Mouse (Mus musculus) heart, adult 2 months (tissue): Measurements from ENCODE around the gene Ppp1r12c. TPM values are rescaled to one million over a fixed set of nuclear protein-coding genes. Genes with fewer than 3 reads are reported as not detected.
"Not testable (repeated sequence)": the region's sequence is repeated elsewhere in the genome, so short reads cannot be mapped to it uniquely, and the experiment has no call there.

Experiments
- DNase-seq, 2 experiments: peaks; one replicate each; pipeline ENCODE4 v3.0.0; 2021
- H3K27ac ChIP-seq: fragments of 200-600 bp; 2 replicates; pipeline ENCODE4 v1.8.1; 2022
- H3K27me3 ChIP-seq: fragments of 200-500 bp; 2 replicates; pipeline ENCODE4 v1.6.1; 2012; ENCODE audit warnings: mild to moderate bottlenecking, low read length, inconsistent platforms, mixed read lengths; ENCODE audit not compliant: control insufficient read depth, insufficient read depth
- H3K36me3 ChIP-seq: fragments of 200-500 bp; 2 replicates; pipeline ENCODE4 v1.6.1; 2012; ENCODE audit warnings: low read length, inconsistent platforms; ENCODE audit not compliant: control insufficient read depth, insufficient read depth
- H3K4me1 ChIP-seq: fragments of 200-500 bp; 2 replicates; pipeline ENCODE4 v1.6.1; 2011; ENCODE audit warnings: low read length; ENCODE audit not compliant: control insufficient read depth, insufficient read depth
- H3K4me3 ChIP-seq: fragments of 200-600 bp; 2 replicates; pipeline ENCODE4 v1.8.1; 2022
- H3K79me2 ChIP-seq: fragments of 200-500 bp; replicated peaks from 2 replicates; pipeline ENCODE4 v1.6.1; 2012; ENCODE audit warnings: mild to moderate bottlenecking, inconsistent platforms, low read length, moderate library complexity, mixed read lengths; ENCODE audit not compliant: control insufficient read depth, insufficient read depth
- H3K9ac ChIP-seq: fragments of 200-500 bp; 2 replicates; pipeline ENCODE4 v1.6.1; 2012; ENCODE audit warnings: low read depth, mild to moderate bottlenecking, control low read depth, inconsistent platforms, low read length, mixed read lengths
- CTCF ChIP-seq: fragments of 200-600 bp; IDR thresholded peaks from 2 replicates; pipeline ENCODE4 v1.8.1; 2022; ENCODE audit warnings: antibody characterized with exemption, mild to moderate bottlenecking, moderate library complexity
- EP300 ChIP-seq: fragments of 200-500 bp; IDR thresholded peaks from 2 replicates; pipeline ENCODE4 v1.6.1; 2011; ENCODE audit warnings: low read depth, low read length, control low read depth; ENCODE audit not compliant: insufficient read depth
- POLR2A ChIP-seq: fragments of 200-500 bp; IDR thresholded peaks from 2 replicates; pipeline ENCODE4 v1.6.1; 2011; ENCODE audit warnings: mild to moderate bottlenecking, low read depth, low read length, control low read depth; ENCODE audit not compliant: insufficient read depth
- WGBS: fragments of 180-500 bp; shearing (Covaris S2); methylation state at CpG from one replicate; pipeline ENCODE4 v1.1.7; 2018; 5-methylcytosine and 5-hydroxymethylcytosine counted together
- intact Hi-C: fragments of 180-260 bp; cut with DNase I; formaldehyde crosslinking; loops from one replicate; pipeline ENCODE4 v1.15.1; 2025
- polyA plus RNA-seq: library from polyadenylated mRNA; depleted of rRNA; stranded (reverse); fragments of >200 nt; gene quantifications from 2 replicates; pipeline ENCODE4 v1.2.3, GENCODE M21; 2012
- total RNA-seq, 2 experiments: library from RNA; stranded (reverse); gene quantifications; 2 replicates each; pipeline ENCODE4 v1.2.3; 2021

Gene Ppp1r12c
- total and polyA plus RNA-seq, 3 experiments = 47.0 to 67.1 (median 62.4) TPM

DNA sequence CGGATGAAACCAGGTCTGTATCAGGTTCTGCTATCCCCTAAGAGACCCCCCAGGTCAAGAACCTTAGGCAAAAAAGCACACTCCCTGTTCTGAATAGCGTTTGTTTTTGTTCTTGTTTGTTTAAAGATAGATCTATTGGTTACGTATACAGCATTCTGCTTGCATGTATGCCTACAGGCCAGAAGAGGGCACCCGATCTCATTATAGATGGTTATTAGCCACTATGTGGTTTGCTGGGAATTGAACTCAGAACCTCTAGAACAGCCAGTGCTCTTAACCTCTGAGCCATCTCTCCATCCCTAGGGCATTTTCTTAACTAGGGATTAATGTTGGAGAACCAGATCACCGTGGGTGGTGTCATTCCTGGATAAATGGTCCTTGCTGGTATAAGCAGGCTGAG is 39.9 kb upstream of the Ppp1r12c start:
- Histone ChIP-seq H3K36me3 (no peaks in the 10 kb centered on the region), H3K4me1 (no peaks in the 10 kb centered on the region), H3K79me2 (no peaks in the 10 kb centered on the region), H3K4me3 (no peak overlapping the region), H3K27me3 (no peaks in the 10 kb centered on the region), H3K9ac (no peak overlapping the region), H3K27ac (no peak overlapping the region)
- intact Hi-C loops = no loop called here
- no peak for TF ChIP-seq POLR2A
- peak; percentile 19 for TF ChIP-seq CTCF
- no peak for DNase-seq
- 61% methylated on average over 5 of the region's 5 CpGs for WGBS

DNA sequence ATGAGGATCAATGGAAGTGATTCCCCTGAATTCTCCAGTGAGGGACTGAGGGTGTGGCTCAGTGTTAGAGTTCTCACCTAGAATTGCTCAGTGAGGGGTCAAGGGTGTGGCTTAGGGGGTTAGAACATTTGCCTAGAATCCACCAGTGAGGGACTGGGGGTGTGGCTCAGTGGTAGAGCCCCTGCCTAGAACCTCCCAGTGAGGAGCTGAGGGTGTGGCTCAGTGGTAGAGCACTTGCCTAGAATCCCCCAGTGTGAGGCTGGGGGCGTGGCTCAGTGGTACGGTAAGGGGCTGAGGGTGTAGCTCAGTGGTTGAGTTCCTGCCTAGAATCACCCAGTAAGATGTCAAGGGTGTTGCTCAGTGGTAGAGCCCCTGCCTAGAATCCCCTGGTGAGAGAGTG is 37.5 kb upstream of the Ppp1r12c start:
- Histone ChIP-seq H3K4me3 (no peak overlapping the region), H3K79me2 (no peaks in the 10 kb centered on the region), H3K4me1 (no peaks in the 10 kb centered on the region), H3K27ac (no peak overlapping the region), H3K9ac (no peak overlapping the region), H3K36me3 (no peaks in the 10 kb centered on the region), H3K27me3 (no peaks in the 10 kb centered on the region)
- no peak for TF ChIP-seq EP300
- no peak for TF ChIP-seq POLR2A
- no peak for TF ChIP-seq CTCF
- intact Hi-C loops = no loop called here
- WGBS = 54% methylated on average over 2 of the region's 2 CpGs
- no peak for DNase-seq

DNA sequence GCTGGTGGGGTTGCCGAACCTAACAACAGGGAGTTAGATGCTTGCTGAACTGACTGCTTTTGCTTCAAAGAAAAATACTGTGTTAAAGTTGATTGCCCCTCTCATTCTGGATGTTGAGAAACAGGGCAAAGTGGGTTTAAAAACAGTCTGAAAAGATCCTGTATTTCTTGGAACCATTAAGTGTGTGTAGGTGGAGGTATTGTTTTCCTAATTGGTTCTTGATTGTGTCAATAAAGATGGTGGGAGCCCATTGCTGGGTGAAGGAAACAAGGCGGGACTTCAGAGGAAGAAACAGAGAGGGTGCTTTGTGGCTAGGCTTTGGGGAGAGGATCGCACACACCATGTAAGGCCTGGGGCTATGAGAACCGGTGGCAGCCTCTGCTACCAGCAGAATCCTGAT is 35.7 kb upstream of the Ppp1r12c start:
- no peaks in the 10 kb centered on the region for H3K79me2 ChIP-seq
- no peak overlapping the region for H3K27ac ChIP-seq
- no peaks in the 10 kb centered on the region for H3K4me1 ChIP-seq
- intact Hi-C loops = no loop called here
- no peak for TF ChIP-seq POLR2A
- TF ChIP-seq CTCF = no peak
- TF ChIP-seq EP300 = no peak
- H3K27me3 ChIP-seq = no peaks in the 10 kb centered on the region
- no peaks in the 10 kb centered on the region for H3K36me3 ChIP-seq
- 52% methylated on average over 4 of the region's 4 CpGs for WGBS
- H3K9ac ChIP-seq = no peak overlapping the region
- no peak for DNase-seq
- H3K4me3 ChIP-seq = no peak overlapping the region

DNA sequence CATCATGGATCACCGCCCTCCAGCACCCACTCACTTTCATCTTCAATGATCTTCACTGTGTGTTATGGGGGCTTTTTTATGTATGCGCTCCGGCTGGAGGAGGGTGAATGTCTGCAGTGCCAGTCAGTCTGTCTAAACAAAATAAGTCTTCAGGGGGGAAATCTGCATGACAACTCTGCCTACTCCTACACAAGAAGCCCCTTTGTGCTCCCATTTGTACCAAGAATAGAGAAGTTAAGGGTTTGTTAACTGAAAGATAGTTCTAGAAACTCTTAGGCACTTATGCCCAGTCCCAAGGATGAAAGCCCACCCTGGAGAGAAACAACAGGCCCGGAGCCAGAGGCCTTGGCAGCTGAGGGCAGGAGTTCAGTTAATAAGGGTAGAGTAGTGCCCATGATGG is 34.9 kb upstream of the Ppp1r12c start:
- H3K4me3 ChIP-seq = no peak overlapping the region
- no peak overlapping the region for H3K9ac ChIP-seq
- TF ChIP-seq EP300 = no peak
- TF ChIP-seq POLR2A = no peak
- no peak for TF ChIP-seq CTCF
- no peaks in the 10 kb centered on the region for H3K79me2 ChIP-seq
- no peaks in the 10 kb centered on the region for H3K4me1 ChIP-seq
- no peak for DNase-seq
- H3K36me3 ChIP-seq = no peaks in the 10 kb centered on the region
- no peaks in the 10 kb centered on the region for H3K27me3 ChIP-seq
- intact Hi-C loops = no loop called here
- 88% methylated on average over 4 of the region's 4 CpGs for WGBS
- H3K27ac ChIP-seq = no peak overlapping the region

DNA sequence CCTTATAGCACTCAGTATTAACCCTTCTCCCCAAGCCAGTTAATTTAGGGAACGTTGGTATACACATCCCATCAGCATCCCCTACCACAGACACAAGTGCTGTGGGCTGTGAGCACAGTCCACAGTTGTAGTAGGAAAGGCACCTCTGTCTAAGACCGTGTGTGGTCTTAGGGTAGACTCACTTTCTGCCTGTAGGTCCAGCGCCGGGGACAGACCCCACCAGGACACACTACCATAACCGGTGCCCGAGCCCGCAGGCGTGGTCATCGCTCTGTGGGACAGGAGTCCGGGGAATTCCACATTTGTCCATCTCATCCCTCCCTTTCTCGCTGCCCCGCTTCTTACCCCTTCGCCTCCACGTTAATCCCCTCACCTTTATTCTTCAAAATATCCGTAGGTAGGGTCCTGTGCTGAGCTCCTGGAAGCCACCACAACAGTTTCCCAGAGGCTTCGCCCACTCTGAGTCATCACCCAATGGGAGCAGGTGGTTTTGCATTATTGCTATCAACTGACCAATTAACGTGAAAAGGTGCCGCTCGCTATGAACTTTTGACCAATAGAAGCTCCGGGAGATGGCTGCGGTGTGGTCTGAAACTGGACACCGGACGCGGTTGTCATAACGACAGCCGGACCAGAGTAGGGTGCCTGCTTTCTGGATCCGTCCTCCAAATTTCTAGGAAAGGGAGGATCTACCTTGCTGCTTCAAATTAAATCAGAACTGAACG is 30.7 kb upstream of the Ppp1r12c start, which contains the start of gene Dnaaf3:
TSS of gene Dnaaf3 (minus strand) at position 449 of the 725 bp plus-strand sequence.
- intact Hi-C loops = no loop called here
- DNase-seq = peak in 1 of 2 experiments; percentile 72
- 4% methylated on average over 28 of the region's 28 CpGs for WGBS
- Histone ChIP-seq H3K36me3 (no peaks in the 10 kb centered on the region), H3K79me2 (no peaks in the 10 kb centered on the region), H3K9ac (no peak within 1 kb of the TSS), H3K4me3 (peak within 1 kb of the TSS; percentile 26), H3K27ac (no peak within 1 kb of the TSS), H3K4me1 (no peaks in the 10 kb centered on the region), H3K27me3 (no peaks in the 10 kb centered on the region)
- no peak for TF ChIP-seq CTCF
- no peak for TF ChIP-seq EP300
- no peak for TF ChIP-seq POLR2A

DNA sequence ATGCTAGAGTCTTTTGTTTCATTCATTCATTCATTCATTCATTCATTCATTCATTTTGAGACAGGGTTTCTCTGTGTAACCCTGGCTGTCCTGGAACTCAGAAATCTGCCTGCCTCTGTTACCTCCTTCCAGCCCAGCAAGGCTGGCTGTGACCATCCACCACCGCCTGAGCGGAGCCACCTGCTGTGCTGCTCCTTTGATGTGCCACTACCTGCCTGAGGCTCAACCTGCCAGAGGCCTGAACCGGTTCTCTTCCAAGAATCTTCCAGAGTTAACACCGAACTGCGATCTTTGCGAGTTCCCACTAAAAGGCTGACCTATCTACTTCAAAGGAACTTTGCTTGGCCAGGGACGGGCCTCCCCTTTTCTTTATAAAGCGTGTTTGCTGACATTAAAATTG is 28.7 kb upstream of the Ppp1r12c start:
- H3K9ac ChIP-seq, H3K36me3 ChIP-seq, H3K79me2 ChIP-seq, DNase-seq, intact Hi-C loops, H3K4me1 ChIP-seq, H3K27ac ChIP-seq, H3K27me3 ChIP-seq, H3K4me3 ChIP-seq: not testable (repeated sequence)
- 59% methylated on average over 7 of the region's 8 CpGs for WGBS
